Mouse (Mus musculus): ENCODE results near the gene Efna2.

Efna2 gene

DNA sequence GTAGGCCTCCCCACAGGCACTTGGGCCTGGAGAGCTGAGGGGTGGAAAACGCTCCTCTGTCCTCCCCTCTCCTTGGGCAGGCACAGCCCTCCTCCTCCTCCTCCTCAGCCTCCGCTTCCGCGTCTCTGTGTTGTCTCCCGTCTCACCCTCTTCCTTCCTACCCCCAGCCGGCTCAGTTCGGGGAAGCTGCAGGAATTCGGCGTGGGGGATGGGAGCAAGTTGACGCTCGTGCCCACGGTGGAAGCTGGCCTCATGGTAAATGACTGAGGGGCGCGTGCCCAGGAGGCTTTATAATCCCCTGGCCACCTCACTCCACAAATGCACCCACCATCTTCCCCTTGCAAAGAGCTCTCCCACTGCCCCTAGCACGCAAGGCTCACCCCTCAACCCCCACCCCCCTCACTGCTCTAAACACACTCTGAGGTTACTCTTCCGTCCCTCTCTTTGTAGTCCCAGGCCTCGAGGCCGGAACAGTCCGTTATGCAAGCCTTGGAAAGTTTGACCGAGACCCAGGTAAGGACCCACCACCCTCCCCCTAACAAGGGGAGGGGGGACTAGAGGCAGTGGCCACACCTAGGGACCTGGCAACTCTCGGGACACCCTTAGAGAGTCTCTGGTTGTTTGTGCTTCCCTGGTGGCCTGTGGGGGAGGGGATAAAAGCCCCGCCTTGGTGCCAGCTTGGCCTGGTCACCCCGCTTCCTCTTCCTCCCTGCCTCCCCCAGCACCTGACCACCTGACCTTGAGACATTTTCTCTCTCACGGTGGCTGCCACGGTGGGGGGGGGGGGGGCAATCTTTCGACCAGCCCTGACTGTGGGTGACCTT lies 27.9 kb upstream of the Efna2 start:
- Histone ChIP-seq H3K4me1 (replicated peaks; ENCODE audit: low read depth, low read length) (peaks cover 71% of the 10 kb centered on the region), H3K27me3 (ENCODE audit: insufficient read depth, low read length) (no peaks in the 10 kb centered on the region), H3K36me3 (ENCODE audit: insufficient read depth, low read length) (peaks cover 68% of the 10 kb centered on the region), H3K9me3 (ENCODE audit: low read length) (no peaks in the 10 kb centered on the region), H3K4me3 (replicated peaks; ENCODE audit: low read length) (peak overlapping the region; percentile 90)
- TF ChIP-seq CTCF (conservative IDR thresholded peaks at IDR 0.05; ENCODE audit: low read length) (no peak), POU5F1 (IDR thresholded peaks at IDR 0.05; ENCODE audit: borderline replicate concordance, low read length) (no peak), NANOG (IDR thresholded peaks at IDR 0.05; ENCODE audit: borderline replicate concordance, low read length) (no peak)

- H3K9me3 ChIP-seq (ENCODE audit: low read length): no peaks in the 10 kb centered on the region
- peaks cover 71% of the 10 kb centered on the region for H3K4me1 ChIP-seq (replicated peaks; ENCODE audit: low read depth, low read length)
- H3K4me3 ChIP-seq (replicated peaks; ENCODE audit: low read length): peak overlapping the region; percentile 90
- TF ChIP-seq POU5F1 (IDR thresholded peaks at IDR 0.05; ENCODE audit: borderline replicate concordance, low read length) (no peak), CTCF (conservative IDR thresholded peaks at IDR 0.05; ENCODE audit: low read length) (no peak), NANOG (IDR thresholded peaks at IDR 0.05; ENCODE audit: borderline replicate concordance, low read length) (no peak)
- no peaks in the 10 kb centered on the region for H3K27me3 ChIP-seq (ENCODE audit: insufficient read depth, low read length)
- H3K36me3 ChIP-seq (ENCODE audit: insufficient read depth, low read length): peaks cover 68% of the 10 kb centered on the region
These were observed 27.0 kb upstream of the Efna2 start for GRCm38 (mm10) chr10:80152071-80152872.

- H3K4me3 ChIP-seq (replicated peaks; ENCODE audit: low read length): peak overlapping the region; percentile 90
- no peak for TF ChIP-seq NANOG (IDR thresholded peaks at IDR 0.05; ENCODE audit: borderline replicate concordance, low read length)
- no peak for TF ChIP-seq POU5F1 (IDR thresholded peaks at IDR 0.05; ENCODE audit: borderline replicate concordance, low read length)
- TF ChIP-seq CTCF (conservative IDR thresholded peaks at IDR 0.05; ENCODE audit: low read length): no peak
- peaks cover 69% of the 10 kb centered on the region for H3K36me3 ChIP-seq (ENCODE audit: insufficient read depth, low read length)
- H3K27me3 ChIP-seq (ENCODE audit: insufficient read depth, low read length): no peaks in the 10 kb centered on the region
- no peaks in the 10 kb centered on the region for H3K9me3 ChIP-seq (ENCODE audit: low read length)
- H3K4me1 ChIP-seq (replicated peaks; ENCODE audit: low read depth, low read length): peaks cover 69% of the 10 kb centered on the region
These were observed 26.4 kb upstream of the Efna2 start for GRCm38 (mm10) chr10:80152873-80153260.

GRCm38 (mm10) chr10:80153713-80154112 lies 25.6 kb upstream of the Efna2 start:
- TF ChIP-seq NANOG (IDR thresholded peaks at IDR 0.05; ENCODE audit: borderline replicate concordance, low read length) (no peak), CTCF (conservative IDR thresholded peaks at IDR 0.05; ENCODE audit: low read length) (no peak), POU5F1 (IDR thresholded peaks at IDR 0.05; ENCODE audit: borderline replicate concordance, low read length) (no peak)
- no peaks in the 10 kb centered on the region for H3K27me3 ChIP-seq (ENCODE audit: insufficient read depth, low read length)
- no peaks in the 10 kb centered on the region for H3K9me3 ChIP-seq (ENCODE audit: low read length)
- peaks cover 77% of the 10 kb centered on the region for H3K4me1 ChIP-seq (replicated peaks; ENCODE audit: low read depth, low read length)
- H3K36me3 ChIP-seq (ENCODE audit: insufficient read depth, low read length): peaks cover 69% of the 10 kb centered on the region
- H3K4me3 ChIP-seq (replicated peaks; ENCODE audit: low read length): peak overlapping the region; percentile 90

GRCm38 (mm10) chr10:80154384-80154783 lies 24.9 kb upstream of the Efna2 start:
- Histone ChIP-seq H3K36me3 (ENCODE audit: insufficient read depth, low read length) (peaks cover 69% of the 10 kb centered on the region), H3K4me1 (replicated peaks; ENCODE audit: low read depth, low read length) (peaks cover 84% of the 10 kb centered on the region), H3K27me3 (ENCODE audit: insufficient read depth, low read length) (no peaks in the 10 kb centered on the region), H3K9me3 (ENCODE audit: low read length) (no peaks in the 10 kb centered on the region), H3K4me3 (replicated peaks; ENCODE audit: low read length) (peak overlapping the region; percentile 90)
- TF ChIP-seq POU5F1 (IDR thresholded peaks at IDR 0.05; ENCODE audit: borderline replicate concordance, low read length) (no peak), NANOG (IDR thresholded peaks at IDR 0.05; ENCODE audit: borderline replicate concordance, low read length) (no peak), CTCF (conservative IDR thresholded peaks at IDR 0.05; ENCODE audit: low read length) (no peak)

DNA sequence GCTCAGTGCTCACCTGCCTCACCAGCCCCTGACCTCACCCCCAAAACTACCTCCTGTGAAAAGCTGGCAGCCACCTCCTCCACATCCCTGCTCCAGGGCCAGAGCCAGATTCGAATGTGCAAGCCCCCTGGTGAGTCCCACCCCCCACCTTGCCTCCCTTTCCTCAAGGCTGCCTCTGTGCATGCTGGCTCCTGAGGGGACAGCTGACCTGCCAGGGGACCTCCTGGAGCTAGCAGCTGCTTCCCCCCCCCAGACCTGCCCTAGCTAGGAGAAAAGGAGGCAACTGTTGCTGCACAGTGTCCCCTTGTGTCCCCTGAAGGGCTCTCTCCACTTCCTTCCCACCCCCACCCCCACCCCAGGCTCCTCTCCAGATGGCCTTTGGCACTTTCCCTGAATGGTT lies 24.0 kb upstream of the Efna2 start:
- H3K27me3 ChIP-seq (ENCODE audit: insufficient read depth, low read length): no peaks in the 10 kb centered on the region
- peaks cover 69% of the 10 kb centered on the region for H3K36me3 ChIP-seq (ENCODE audit: insufficient read depth, low read length)
- peaks cover 87% of the 10 kb centered on the region for H3K4me1 ChIP-seq (replicated peaks; ENCODE audit: low read depth, low read length)
- H3K9me3 ChIP-seq (ENCODE audit: low read length): no peaks in the 10 kb centered on the region
- no peak overlapping the region; the same call in 1 of the 2 replicates for H3K4me3 ChIP-seq (replicated peaks; ENCODE audit: low read length)
- no peak for TF ChIP-seq CTCF (conservative IDR thresholded peaks at IDR 0.05; ENCODE audit: low read length)
- no peak for TF ChIP-seq POU5F1 (IDR thresholded peaks at IDR 0.05; ENCODE audit: borderline replicate concordance, low read length)
- no peak for TF ChIP-seq NANOG (IDR thresholded peaks at IDR 0.05; ENCODE audit: borderline replicate concordance, low read length)

GRCm38 (mm10) chr10:80156002-80156751 lies 23.1 kb upstream of the Efna2 start:
- no peaks in the 10 kb centered on the region for H3K9me3 ChIP-seq (ENCODE audit: low read length)
- TF ChIP-seq CTCF (conservative IDR thresholded peaks at IDR 0.05; ENCODE audit: low read length) (no peak), POU5F1 (IDR thresholded peaks at IDR 0.05; ENCODE audit: borderline replicate concordance, low read length) (no peak), NANOG (IDR thresholded peaks at IDR 0.05; ENCODE audit: borderline replicate concordance, low read length) (no peak)
- H3K36me3 ChIP-seq (ENCODE audit: insufficient read depth, low read length): peaks cover 65% of the 10 kb centered on the region
- peaks cover 93% of the 10 kb centered on the region for H3K4me1 ChIP-seq (replicated peaks; ENCODE audit: low read depth, low read length)
- peak overlapping the region; percentile 20; the same call in 1 of the 2 replicates for H3K4me3 ChIP-seq (replicated peaks; ENCODE audit: low read length)
- no peaks in the 10 kb centered on the region for H3K27me3 ChIP-seq (ENCODE audit: insufficient read depth, low read length)

DNA sequence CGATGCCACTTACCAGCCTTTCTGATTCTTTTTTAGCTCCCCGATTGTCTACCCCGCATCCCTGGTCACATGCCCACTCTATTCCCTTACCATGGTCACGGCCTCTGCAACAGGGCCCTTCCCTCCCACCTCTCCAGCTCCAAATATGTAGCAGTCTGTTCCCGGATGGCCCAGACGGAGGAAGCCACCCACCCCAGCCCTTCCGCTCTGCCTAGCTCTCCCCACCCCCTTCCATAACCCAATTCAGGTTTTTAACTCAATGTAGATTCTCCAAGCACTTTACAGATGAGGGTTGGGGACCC lies 22.6 kb upstream of the Efna2 start:
- Histone ChIP-seq H3K27me3 (ENCODE audit: insufficient read depth, low read length) (no peaks in the 10 kb centered on the region), H3K36me3 (ENCODE audit: insufficient read depth, low read length) (peaks cover 60% of the 10 kb centered on the region), H3K9me3 (ENCODE audit: low read length) (no peaks in the 10 kb centered on the region), H3K4me1 (replicated peaks; ENCODE audit: low read depth, low read length) (peaks cover 93% of the 10 kb centered on the region), H3K4me3 (replicated peaks; ENCODE audit: low read length) (peak overlapping the region; percentile 20; the same call in 1 of the 2 replicates)
- no peak for TF ChIP-seq CTCF (conservative IDR thresholded peaks at IDR 0.05; ENCODE audit: low read length)
- TF ChIP-seq NANOG (IDR thresholded peaks at IDR 0.05; ENCODE audit: borderline replicate concordance, low read length): no peak
- TF ChIP-seq POU5F1 (IDR thresholded peaks at IDR 0.05; ENCODE audit: borderline replicate concordance, low read length): no peak
